Mouse (Mus musculus): ENCODE results near the gene Net1. TPM values are rescaled to one million over a fixed set of nuclear protein-coding genes. Genes with fewer than 3 reads are reported as not detected.
"Not testable (repeated sequence)": the region's sequence is repeated elsewhere in the genome, so short reads cannot be mapped to it uniquely, and the experiment has no call there.

Gene Net1
- 10 to 100 TPM; 33.7 to 42.7 TPM for total RNA-seq (2021)
- long read RNA-seq, experiment 1, partial matches to known transcripts, result 30 of 30 reads
- long read RNA-seq, experiment 1, other reads (novel, unspliced or antisense), result 0 of 30 reads
- long read RNA-seq, experiment 2, partial matches to known transcripts, result 27 of 29 reads
- long read RNA-seq, experiment 2, other reads (novel, unspliced or antisense), result 0 of 29 reads

DNA sequence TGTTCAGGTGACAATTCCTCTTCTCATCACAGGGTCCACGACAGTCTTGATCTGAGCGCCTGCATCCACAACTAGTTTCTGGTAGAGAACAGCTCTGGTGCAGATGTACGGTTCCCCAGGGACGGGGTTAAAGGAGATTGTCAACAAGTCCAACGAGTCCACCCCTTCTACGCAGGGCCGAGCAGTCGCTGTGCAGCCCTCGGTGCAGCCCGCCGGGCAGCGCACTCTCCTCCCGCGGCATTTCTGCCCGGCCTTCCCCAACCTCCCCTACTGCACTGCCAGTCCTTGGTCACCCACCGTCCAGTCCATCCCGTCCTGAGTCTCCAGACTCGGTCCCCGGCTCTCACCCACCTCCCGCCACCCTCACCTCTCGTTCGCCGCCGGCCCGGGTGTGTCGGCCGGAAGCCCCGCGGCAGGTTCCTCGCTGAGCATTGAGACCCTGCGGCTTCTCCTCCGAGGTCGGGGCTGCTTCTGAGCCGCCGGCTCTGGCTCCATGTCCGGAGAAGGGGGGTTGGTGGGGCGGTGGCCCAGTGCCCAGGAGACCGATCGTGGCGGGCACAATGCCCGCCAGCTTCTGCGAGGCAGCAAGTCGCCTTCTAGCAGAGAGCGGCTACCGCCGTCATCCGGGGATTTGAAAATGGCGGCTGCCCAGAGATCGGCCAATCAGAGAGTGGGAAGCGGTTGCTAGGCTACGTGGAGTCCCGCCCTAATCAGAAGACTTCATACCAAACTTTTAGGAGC is at the start of gene Net1, which contains the start of gene Tubal3:
TSS of gene Net1 (minus strand) at position 650 of the 741 bp plus-strand sequence.
TSS of gene Tubal3 (plus strand) at position 704 of the 741 bp plus-strand sequence.
- intact Hi-C loops (cut with DNase I), result no loop called here
- peak; percentile 73 to 89 for DNase-seq

- intact Hi-C loops (cut with DNase I), result no loop called here
- no peak for DNase-seq
Observed at GRCm38 (mm10) chr13:3951198-3951914, 33.3 kb upstream of the Net1 start.

GRCm38 (mm10) chr13:3949477-3949876 is 31.5 kb upstream of the Net1 start:
- no peak for DNase-seq
- intact Hi-C loops (cut with DNase I), result no loop called here

- intact Hi-C loops (cut with DNase I), result no loop called here
- DNase-seq, result no peak
Observed at GRCm38 (mm10) chr13:3947267-3947666, 29.2 kb upstream of the Net1 start.

DNA sequence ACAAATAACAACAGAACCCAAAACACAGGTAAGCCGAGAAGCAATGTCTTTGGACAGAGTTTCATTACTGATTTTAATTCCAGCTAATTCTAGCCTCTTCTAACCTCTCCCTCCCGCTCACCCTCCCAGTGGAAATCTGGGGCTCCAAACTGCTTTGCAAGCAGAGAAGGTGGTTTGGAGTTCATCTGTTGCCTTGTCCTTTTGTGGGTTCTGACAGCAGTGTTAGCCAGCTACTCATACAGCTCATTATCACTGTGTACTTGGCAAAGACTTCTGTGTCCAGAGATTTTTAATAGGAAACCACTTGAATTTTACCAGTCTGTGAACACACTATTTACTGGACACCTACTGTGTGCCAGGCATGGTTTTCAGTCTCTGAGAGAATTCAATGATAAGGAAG is 27.2 kb upstream of the Net1 start, which contains the start of gene Ucn3:
TSS of gene Ucn3 (minus strand) at position 101 of the 400 bp plus-strand sequence.
- intact Hi-C loops (cut with DNase I), result no loop called here
- no peak for DNase-seq

DNA sequence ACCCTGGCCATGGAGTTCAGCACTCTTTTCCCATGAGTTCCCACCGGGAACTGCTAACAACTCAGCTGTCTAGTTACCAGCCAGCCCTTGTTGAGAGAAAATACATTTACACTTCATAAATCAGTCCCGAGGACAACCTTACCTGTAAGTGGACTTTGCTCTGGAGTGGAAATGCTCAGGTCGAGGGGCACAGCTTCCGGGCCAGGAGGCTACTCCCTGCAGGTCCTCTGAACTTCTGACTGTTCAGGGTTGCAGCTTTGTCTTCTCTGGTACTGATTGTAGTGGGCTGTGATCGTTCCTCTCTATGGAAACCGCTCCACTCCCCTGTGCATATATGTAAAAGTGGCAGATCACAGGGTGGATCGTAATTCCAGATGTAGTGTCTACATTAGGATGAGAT is 26.7 kb upstream of the Net1 start:
- intact Hi-C loops (cut with DNase I), result no loop called here
- no peak for DNase-seq

DNA sequence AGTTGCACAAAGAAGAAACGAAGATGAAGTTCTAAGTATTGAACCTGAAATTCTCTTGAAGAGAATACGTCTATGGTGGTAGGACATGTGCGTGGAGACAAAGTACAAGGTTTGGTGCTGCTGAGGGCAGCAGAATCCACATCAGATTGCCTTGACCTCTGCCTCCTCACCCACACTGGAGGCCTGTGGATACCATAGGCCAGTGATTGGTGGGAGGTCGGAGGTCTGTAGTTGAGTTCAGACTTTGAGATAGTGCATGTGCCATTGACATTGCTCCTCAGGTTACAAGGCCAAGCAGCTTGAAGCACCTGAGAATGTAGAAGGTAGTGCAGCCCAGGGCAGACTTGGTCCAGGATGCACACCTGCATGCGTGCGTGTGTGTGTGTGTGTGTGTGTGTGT is 8.0 kb upstream of the Net1 start:
- no peak for DNase-seq
- intact Hi-C loops (cut with DNase I), result no loop called here

DNA sequence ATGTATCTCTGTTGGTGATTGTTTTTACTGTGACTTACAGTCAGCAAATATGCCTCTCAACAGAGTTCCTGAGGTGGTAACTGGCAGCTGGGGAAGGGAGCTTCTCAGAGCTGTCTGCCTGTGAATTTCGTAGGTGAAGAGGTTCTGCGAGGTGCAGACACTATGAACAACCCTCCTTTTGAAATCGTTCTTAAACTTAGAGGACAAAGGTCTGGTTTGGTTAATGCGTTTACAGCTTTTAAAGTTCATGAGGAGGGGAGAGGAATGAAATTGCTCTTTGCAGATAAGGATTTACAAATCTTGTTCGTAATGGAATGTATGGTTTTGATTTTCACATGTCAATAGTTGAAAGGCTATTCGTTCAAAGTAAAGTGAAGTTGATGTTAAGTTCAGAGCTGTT is 7.6 kb upstream of the Net1 start:
- no peak for DNase-seq
- intact Hi-C loops (cut with DNase I), result no loop called here

- intact Hi-C loops (cut with DNase I), result no loop called here
- no peak for DNase-seq
Observed at GRCm38 (mm10) chr13:3924483-3924882, 6.5 kb upstream of the Net1 start.

GRCm38 (mm10) chr13:3913504-3913903 is 4.5 kb downstream of the Net1 start:
- intact Hi-C loops (cut with DNase I), result no loop called here
- DNase-seq, result no peak

DNA sequence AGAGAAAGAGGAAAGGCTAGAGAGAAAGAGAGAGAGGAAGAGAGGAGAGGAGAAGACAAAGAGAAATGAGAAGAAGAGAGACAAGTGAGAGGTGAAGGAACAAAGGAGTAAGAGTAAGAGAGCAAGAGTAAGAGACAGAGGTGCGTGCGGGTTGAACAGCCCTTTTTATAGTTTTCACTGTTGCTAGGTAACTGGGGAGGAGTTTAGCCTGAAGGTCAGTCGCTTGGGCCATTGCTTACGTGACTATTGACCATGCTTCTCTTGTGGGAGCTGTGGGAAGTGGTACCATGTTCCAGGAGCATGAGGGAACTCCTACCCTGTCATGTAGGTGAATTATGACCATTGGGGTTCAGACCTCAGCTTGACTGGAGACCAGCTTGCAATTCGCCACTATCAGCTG is 7.7 kb downstream of the Net1 start:
- intact Hi-C loops (cut with DNase I), result no loop called here
- DNase-seq, result no peak

DNA sequence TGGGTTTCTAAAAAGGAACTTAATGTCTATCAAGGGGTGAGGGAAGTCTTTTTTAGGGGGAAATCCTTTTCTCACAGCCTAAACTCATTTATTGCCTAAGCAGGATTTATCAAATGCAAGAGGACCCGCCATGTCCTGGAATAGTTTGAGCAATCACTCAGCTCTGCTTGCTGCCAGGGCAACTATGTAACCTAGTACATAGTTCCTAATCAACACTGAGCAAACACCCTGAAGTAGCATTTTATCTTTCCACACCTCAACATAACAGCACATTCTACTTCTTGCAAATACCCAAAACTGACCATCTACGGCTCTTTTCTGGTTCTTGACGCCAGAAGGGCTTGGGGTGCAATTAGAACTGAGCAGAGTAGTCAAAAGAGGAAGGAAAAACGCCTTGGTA is 9.8 kb downstream of the Net1 start:
- DNase-seq, result no peak
- intact Hi-C loops (cut with DNase I), result no loop called here

DNA sequence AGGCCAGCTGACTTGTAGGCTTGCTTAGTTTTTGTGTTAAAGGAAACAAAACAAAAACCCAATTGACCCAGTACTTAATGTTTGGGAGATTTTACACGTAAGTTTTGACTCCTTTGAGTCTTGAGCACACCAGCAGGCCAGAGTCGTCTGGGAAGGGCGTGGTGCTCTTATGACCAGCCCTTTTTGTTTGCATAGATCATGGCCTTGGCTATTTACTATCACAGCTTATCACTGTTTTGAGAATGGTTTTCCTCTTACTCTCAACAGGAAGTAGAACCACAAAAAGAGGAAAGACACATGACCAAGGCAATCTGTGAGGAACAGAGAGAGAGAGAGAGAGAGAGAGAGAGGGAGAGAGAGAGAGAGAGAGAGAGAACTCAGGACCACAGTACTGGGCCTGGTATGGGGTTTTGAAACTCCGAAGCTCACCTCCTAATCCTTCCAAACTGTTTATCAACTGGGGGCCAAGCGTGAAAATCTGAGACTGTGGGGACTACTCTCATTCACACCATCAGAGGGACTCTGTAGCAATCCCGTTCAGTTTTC is 10.8 kb downstream of the Net1 start:
- intact Hi-C loops (cut with DNase I), result no loop called here
- no peak for DNase-seq

DNA sequence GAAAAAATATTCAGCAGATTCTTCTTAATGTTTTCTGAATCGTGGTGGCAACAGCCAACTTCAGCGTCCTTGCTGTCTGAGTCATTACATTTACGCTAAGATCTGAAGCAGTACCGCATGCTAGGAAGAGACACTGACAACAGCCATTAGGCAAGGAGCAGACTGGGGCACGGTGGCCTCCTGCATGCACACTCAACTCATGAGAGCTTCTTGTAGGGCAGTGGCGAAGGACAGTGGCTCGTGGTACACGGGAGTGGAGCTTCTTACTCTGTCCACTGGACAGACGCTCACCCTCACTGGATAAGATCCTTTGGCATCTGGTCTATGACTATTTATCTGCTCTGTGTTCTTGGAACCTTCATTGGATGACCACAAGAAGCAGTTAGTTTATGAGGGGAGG is 18.7 kb downstream of the Net1 start:
- DNase-seq, result no peak
- intact Hi-C loops (cut with DNase I), result no loop called here

- intact Hi-C loops (cut with DNase I); DNase-seq: not testable (repeated sequence)
Observed at GRCm38 (mm10) chr13:3898202-3898601, 19.8 kb downstream of the Net1 start.

DNA sequence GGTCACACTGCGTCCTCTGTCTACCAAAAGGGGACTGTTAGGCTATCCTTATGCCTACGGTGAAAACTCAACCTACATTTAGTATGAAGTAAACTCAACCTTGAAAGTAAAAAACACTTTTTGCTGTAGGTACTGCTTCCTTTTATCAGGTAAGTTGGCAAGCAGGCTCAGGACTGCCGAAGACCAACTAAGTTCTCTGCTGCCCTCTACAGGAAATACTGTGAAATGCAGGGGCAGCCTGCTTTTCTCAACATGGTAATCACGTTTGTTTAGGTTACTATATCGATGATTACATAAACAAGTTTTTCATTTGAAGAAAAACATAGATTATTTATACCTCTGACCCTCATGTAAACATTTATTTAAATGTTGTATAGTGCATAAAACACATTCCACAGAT is 21.1 kb downstream of the Net1 start:
- peak in 1 of 2 experiments; percentile 45 for DNase-seq
- intact Hi-C loops (cut with DNase I), result no loop called here

DNA sequence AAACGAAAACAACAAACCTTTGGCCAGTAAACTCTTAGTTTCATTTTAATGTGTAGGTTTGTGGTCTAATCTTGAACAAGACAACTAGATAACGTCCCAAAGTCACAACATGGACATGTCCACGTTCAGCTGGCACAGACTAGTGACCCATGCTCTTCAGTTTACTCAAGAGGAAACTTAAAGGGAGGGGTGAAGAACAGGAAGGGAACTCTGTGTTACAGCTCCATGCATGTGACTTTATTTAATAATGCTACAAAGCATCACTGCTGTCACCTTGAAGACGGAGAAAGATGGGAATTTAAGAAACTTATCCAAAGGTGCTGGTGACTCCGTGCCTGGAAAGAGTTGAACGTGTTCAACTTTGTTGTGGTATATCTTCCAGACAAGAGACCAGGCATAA is 22.0 kb downstream of the Net1 start:
- intact Hi-C loops (cut with DNase I), result no loop called here

DNA sequence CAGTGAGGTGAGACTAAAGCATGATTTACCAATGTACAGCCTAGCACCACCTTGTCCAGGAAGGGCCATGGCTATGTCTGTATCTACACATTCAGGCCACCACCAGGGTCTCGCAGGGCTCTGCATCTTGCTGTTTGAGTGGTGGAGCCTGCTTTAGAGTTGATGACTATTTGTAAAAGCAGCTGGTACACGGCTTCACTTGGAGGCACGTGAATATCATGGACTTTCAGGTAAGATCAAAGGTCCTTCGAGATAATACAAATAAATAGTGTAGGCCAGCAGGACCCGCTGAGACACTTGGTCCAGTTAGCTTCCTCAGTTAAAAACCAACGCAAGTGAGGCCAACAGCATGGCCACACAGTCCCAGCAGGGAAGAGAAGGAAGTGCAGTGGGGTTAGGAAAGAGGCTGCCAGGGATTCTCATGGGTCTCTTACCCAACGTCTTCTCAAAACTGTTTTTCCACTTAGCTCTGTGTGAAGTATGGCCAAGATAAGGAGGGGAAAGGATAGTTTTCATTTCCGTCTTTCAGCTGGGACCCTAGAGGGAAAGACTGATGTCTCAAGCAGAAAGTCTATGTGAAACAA is 22.5 kb downstream of the Net1 start:
- intact Hi-C loops (cut with DNase I), result loop anchor here (1.0 kb wide), 1 partner anchor 230 kb away; no protein-coding TSS in a partner anchor
- DNase-seq, result no peak

More for the DNA sequence above, 22.0 kb downstream of the Net1 start:
- no peak for DNase-seq

DNA sequence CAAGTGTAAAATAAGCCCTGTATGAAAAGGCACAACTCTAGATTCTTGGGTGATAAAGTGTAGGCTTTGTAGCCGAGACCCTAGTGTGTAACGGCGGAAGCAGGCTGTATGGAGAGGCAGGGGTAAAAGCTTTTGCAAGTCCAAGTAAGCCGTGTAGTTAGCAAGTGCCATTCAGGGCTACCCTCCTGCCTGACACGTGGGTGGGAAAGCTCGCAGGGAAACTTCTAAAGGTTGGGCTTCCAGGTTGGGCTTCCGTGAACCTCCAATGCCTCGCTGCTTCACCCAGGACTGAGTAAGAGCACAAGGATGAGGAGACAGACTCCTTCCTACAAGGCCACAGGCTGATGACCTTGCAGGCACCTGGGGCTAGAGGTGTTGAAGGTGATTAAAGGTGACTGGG is 23.5 kb downstream of the Net1 start:
- DNase-seq, result no peak
- intact Hi-C loops (cut with DNase I), result no loop called here

DNA sequence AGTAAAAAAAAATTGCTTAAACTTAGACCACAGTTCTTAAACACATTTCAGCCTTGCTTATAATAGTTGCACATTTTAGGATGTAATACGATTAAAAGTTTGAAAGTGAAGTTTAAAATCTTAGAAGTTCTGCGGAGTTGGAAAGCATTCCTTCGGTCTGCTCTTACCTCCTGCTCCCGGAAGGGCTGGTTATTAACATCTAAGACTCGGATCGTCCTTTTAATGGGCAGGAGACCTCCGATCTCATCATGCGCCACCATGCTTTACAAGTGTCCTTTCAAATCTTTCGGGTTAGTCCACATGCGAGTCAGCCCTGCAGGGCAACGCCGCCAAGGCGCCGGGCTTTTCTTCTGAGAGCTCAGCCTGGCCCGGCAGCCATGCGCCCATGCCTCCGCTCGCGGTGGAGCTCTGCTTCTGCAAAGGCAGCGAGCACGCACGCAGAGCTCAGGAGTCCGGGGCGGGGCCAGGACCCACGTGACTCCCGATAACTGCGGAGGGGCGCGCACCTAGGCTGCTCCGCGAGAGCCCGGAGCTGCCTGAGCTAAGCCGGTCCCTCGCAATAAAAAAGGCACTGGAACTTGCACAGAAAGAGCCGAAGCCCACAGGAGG is 24.8 kb downstream of the Net1 start:
- intact Hi-C loops (cut with DNase I), result no loop called here
- DNase-seq, result peak; percentile 83 to 84
